Mouse (Mus musculus): ENCODE results near the gene Pdcd10.

The Pdcd10 gene

DNA sequence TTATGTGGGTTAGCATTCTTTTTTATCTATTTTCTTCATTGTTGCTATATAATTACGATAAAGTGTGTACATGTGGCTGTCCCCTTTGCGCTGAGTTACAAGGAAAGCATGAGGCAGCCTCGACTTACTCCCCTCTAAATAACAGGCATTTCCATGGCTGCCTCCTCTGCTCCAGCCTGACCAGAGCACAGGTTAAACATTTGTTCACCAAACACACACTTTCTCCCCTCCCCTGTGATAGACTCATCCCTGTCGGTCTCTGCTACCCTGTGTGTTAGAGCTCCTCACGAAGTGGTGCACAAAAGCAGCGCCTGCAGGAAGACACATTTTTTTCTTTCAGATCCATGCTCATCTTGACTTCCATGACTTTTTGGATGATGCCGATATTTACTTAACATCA is 82.0 kb downstream of the Pdcd10 start:
- no peak for DNase-seq (ENCODE audit: low spot score in 2 of 2)

DNA sequence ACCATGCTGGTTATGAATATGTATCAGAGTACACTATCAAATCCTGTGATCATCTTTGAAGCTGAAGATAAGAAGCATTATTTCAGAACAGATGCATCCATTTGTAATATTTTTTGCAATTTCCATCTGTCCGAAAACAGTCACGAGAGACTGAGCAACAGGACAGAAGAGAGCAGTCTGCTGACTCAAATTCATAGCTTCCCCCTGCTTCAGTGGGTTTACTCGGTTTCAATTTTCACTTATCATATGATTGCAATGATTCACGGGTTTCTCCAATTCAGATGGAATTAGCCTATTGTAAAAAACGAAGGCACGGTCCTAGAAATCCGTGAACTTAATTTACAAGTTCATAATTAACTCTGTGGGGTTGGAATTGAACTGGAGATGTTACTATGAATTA is 88.5 kb downstream of the Pdcd10 start:
- no peak for DNase-seq (ENCODE audit: low spot score in 2 of 2)

Data from urinary bladder, postnatal 36 days (tissue).